Mouse (Mus musculus) heart, postnatal 4 days (tissue): ENCODE results near the gene Nudt2. TPM values are rescaled to one million over a fixed set of nuclear protein-coding genes. Genes with fewer than 3 reads are reported as not detected.
"Not testable (repeated sequence)": the region's sequence is repeated elsewhere in the genome, so short reads cannot be mapped to it uniquely, and the experiment has no call there.

ENCODE experiments used
- DNase-seq: peaks from one replicate; pipeline ENCODE4 v3.0.0; 2021
- total RNA-seq, 2 experiments: library from RNA; stranded (reverse); gene quantifications; 2 replicates each; pipeline ENCODE4 v1.2.3; 2021

Gene Nudt2
- total RNA-seq: 10 to 100 TPM; 26.9 to 27.0 TPM

GRCm38 (mm10) chr4:41464345-41465286 lies at the start of gene Nudt2, which contains the start of gene Kif24:
Gene Nudt2 (plus strand): TSS chr4:41465151.
Gene Kif24 (minus strand): TSS chr4:41464887.
- peak; percentile 97 for DNase-seq

- no peak for DNase-seq
Measured at GRCm38 (mm10) chr4:41416966-41417365, 48.0 kb upstream of the Nudt2 start.

GRCm38 (mm10) chr4:41438931-41439330 lies 26.0 kb upstream of the Nudt2 start:
- DNase-seq: no peak

GRCm38 (mm10) chr4:41442790-41443302 lies 22.1 kb upstream of the Nudt2 start:
- DNase-seq: no peak

- DNase-seq: no peak
Measured at GRCm38 (mm10) chr4:41447595-41447994, 17.4 kb upstream of the Nudt2 start.

GRCm38 (mm10) chr4:41460690-41461089 lies 4.3 kb upstream of the Nudt2 start:
- DNase-seq: no peak

- DNase-seq: not testable (repeated sequence)
Measured at GRCm38 (mm10) chr4:41463051-41463738, 1.8 kb upstream of the Nudt2 start.

GRCm38 (mm10) chr4:41465287-41465665 lies 325 bp downstream of the Nudt2 start:
- no peak for DNase-seq

GRCm38 (mm10) chr4:41468396-41469080 lies 3.6 kb downstream of the Nudt2 start:
- peak; percentile 78 for DNase-seq

- no peak for DNase-seq
Measured at GRCm38 (mm10) chr4:41469199-41469598, 4.2 kb downstream of the Nudt2 start.

- DNase-seq: no peak
Measured at GRCm38 (mm10) chr4:41470051-41470683, 5.2 kb downstream of the Nudt2 start.

GRCm38 (mm10) chr4:41470684-41471383 lies 5.9 kb downstream of the Nudt2 start:
- DNase-seq: peak; percentile 33

GRCm38 (mm10) chr4:41471384-41471689 lies 6.4 kb downstream of the Nudt2 start:
- DNase-seq: no peak

- no peak for DNase-seq
Measured at GRCm38 (mm10) chr4:41477648-41478160, 12.8 kb downstream of the Nudt2 start.

- no peak for DNase-seq
Measured at GRCm38 (mm10) chr4:41478751-41479455, 14.0 kb downstream of the Nudt2 start.

- DNase-seq: peak; percentile 50
Measured at GRCm38 (mm10) chr4:41479456-41479804, 14.5 kb downstream of the Nudt2 start.

GRCm38 (mm10) chr4:41480254-41480653 lies 15.3 kb downstream of the Nudt2 start:
- DNase-seq: peak; percentile 67

- DNase-seq: peak; percentile 70
Measured at GRCm38 (mm10) chr4:41481601-41482017, 16.7 kb downstream of the Nudt2 start.

- DNase-seq: no peak
Measured at GRCm38 (mm10) chr4:41492951-41493350, 28.0 kb downstream of the Nudt2 start.

GRCm38 (mm10) chr4:41493464-41494116 lies 28.6 kb downstream of the Nudt2 start:
- DNase-seq: no peak
